Mouse (Mus musculus) B cell, adult 2 months (primary cell): Measurements from ENCODE around the gene Tmx2.

Source experiments
- DNase-seq, 2 experiments: peaks; one replicate each; pipeline ENCODE4 v3.0.0; 2022

Gene Tmx2

DNA sequence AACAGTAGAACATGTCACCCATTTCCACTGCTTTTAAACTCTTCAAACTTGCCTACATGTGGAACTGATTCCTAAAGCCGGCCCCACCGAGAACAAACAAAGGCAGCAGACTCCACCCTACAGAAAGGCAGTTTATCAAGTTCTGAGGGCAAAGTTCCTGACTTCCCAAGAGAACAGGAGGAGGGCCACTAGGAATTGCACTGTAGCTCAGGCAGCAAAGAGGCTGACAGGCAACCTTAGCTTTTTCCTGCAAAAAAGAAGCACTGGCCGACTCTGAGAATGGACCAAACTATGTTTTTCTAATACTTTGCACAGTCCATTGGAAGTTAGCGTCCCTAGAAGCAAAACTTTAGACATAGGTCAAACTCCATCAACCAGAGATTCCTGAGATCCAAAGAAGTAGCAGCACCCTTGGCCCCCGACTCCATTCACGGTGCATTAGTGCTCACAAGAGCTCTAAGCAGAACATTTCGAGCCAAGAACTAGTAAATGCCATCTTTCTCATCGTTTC, 42.7 kb downstream of the Tmx2 start:
- DNase-seq, result no peak

DNA sequence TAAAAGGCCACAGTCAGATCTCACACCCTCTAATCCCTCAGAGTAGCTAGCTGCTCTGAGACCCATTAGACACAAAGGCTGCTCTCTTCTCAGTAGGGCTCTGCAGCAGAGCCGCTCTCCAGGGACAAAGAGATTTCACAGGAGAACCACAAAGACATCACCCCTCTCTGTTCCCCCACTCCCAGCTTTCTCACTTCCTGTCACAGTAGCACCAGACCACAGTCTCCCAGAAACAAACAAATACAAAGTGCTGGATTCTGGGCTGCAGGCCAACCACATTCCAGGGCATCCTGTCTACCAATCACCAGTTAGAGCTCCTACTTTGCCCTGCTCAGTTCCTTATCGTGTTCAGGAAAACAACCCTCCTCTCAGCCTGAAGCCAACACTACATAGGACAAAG, 43.3 kb downstream of the Tmx2 start:
- DNase-seq, result no peak

DNA sequence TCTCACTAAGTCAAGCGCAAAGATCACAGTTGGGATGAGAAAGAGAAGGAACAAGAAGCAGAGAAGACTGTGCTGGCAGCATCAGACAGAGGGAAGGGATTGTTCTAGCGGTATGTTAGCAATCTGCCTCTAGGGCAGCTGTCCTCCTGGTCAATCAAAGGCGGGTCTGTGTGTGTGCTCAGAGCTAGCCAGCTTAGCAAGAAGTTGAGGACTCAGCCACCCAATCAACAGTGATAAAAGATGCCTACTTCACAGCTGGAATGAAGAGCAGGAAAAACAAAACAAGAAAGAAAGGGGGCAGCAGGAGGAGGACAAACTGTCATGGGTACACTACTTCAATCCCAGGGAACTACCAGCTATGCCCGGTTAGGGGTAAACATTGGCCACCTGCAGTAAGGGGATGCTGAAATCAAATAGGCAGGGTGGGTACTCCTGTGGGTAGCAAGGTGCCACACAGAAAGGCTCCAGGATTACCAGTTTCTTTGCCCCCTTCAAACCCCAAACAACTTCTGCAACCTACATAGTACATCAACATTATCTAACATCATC, 43.9 kb downstream of the Tmx2 start:
- DNase-seq, result no peak

DNA sequence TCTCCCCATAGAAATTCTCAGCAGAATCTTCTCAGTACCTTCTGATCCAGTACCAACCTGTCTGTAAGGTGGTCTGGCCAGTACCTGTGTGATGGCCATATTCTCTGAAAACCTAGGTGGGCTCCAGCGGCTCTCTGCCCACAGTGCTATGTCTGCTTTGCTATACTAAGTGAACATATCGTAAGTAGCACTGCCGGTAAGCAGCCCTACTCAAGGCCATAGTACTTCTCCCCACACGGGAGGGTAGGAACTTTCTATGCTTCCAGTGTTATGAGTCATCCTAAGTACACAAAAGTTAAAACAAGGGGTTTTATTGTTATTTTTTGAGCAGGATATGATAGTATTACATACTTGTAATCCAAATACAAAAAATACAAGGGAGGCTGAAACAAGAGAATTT, 44.9 kb downstream of the Tmx2 start:
- no peak for DNase-seq

DNA sequence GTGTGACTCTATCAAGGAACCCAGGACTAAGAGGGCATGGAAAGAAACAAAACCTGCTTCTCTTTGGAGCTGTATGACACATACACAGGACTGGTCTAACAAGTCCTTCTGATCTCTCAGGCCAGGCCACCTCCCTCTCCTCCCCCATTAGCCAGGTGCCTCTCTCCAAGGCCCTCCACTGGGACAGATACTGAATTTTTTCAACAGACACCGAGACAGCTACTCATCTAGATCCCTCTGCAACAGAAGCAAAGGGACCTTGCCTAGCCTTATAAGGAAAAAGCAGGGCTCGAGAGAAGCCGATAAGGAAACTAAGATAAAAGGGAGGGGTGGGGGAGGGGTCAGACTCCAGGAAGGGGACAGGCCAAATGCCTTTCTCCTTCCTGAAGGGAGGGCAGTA, 45.9 kb downstream of the Tmx2 start:
- no peak for DNase-seq

DNA sequence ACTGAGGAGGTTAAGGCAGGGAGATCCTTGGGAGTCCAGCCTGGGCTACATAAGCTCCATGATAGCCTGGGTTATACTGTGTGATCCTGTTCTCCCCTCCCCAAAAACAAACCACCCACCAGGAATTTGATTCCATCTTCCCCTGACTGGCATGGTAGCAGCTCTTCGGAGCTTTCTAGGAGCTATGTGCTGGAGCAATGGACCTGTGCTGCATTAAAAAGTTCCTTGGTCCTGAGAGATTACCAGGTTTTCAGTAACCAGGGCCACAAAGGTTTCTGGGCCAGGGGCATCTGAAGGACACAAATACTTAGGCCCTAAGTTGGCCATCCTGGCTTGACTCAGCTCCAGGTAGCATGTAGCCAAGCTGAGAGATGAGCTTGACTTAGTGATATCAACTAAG, 46.9 kb downstream of the Tmx2 start:
- no peak for DNase-seq

DNA sequence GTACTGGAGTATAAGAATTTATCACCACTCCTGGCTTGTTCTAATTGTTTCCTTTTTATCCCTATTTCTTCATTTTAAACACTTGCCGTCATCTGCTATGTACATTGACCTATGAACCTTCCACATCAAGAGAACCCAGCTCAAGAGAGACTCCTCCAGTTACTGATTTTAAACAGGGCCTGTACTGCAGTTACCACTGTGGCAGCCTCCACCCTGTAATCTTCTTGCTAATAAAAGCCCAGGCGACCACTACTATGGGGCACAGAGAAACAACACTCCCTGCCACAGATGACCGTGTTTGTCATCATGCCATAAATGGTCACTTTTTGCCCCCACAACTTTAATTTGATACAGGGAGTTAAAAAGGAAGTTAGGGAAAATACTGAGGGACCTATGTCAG, 51.9 kb downstream of the Tmx2 start:
- DNase-seq, result no peak

DNA sequence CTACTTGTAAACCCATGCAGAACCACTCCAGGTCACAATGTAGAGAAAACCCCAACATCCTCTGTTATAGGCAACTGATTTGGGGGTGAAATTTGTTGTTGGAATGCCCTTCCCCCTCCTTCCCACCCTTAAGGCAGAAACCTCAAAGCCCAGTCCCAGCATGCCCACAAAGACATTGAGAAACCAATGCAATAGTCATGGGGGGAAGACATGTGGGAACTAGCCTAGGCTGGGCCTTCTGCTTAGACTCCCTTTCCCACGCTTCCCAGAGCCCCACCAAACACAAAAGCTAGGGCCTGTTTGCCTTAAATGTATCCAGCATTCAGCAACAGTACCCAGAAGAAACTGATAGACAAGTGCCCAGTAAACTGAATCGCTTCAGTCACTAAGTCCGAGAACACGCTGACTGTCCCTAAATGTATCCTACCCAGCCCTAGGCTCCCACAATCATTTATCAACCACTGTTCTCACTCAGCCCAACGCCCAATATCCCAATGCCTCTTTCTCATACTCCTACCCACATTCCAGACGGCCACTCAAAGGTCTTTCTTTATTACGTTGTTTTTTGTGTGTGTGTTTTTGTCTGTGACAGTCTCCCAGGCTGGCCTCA, 52.5 kb downstream of the Tmx2 start:
- DNase-seq, result no peak

DNA sequence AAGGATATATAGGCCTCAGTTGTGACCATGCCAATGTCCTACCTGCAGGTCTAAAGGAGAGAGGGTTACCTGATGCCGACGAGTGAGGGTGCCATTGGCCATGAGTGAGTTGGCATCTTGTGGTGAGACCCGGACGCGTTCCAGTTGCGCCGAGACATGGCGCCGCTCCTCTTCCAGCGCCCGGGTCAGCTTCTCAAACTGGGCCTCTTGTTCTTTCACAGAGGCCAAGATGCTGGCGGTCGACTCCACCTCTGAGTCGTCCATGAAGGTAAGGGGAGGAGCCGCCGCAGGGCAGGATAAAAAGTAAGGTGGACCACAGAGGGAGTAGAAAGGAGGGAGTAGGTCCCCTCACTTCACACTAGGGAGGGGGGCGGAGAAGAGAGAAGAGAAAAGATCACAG, 54.7 kb downstream of the Tmx2 start:
- no peak for DNase-seq

DNA sequence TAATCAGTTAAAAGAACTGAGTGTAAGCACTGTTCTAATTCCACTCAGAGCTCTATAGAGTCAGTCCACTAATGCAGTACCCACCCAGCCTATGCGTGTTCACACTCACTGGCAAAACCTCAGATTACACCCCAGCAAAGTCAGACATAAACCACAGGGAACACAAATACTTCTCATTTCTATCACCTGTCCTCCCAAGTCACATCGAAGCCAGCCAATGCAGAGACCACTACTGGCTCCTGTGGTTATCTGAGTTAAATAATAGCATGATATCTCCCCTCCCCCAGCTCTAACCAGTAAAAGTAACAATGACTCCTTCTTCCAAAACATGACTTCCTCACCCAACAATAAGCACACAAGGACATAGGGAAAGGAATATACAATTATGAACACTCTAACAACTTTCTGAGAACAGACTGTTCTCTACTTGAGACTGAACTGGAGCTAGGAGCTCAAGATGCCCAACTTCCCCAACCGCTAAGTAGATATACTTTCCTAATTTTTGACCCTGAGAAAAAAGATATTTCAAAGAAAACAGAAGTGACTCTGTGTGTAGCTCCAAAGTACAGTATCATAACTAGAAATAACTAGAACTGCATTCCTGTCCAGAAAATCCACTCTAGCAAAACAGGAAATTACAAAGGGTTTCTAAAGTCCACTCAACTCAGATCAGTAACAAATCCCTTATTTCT, 55.4 kb downstream of the Tmx2 start:
- no peak for DNase-seq

DNA sequence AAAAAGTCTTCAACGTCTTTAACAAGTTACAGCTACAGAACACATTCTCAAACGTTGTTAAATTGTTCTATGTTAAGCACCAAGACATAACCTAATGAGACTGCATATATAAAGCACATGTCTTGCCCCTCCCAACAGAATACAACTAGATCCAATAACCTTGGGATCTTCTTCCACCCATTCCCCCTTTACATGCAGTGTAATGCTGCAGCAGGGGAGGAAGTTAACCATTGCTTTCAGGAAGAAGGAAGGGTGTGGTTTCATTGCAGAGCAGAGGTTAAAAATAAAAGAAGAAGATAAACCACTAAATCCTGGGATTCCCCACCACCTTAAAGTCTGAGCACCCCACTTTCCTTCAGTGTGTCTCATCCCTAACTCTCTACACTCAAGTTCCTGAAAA, 56.3 kb downstream of the Tmx2 start:
- no peak for DNase-seq
